Mouse (Mus musculus): ENCODE results near the gene Sh3bp5l.
A peak's percentile ranks its signal among the peaks of the same experiment; 100 is the strongest.
"Not testable (repeated sequence)": the region's sequence is repeated elsewhere in the genome, so short reads cannot be mapped to it uniquely, and the experiment has no call there.

Gene Sh3bp5l

GRCm38 (mm10) chr11:58322824-58323569 is 7.5 kb upstream of the Sh3bp5l start:
- DNase-seq (ENCODE audit: low spot score) = peak; percentile 96

- DNase-seq (ENCODE audit: low spot score) = no peak
These were observed 6.8 kb upstream of the Sh3bp5l start for GRCm38 (mm10) chr11:58323570-58324340.

DNA sequence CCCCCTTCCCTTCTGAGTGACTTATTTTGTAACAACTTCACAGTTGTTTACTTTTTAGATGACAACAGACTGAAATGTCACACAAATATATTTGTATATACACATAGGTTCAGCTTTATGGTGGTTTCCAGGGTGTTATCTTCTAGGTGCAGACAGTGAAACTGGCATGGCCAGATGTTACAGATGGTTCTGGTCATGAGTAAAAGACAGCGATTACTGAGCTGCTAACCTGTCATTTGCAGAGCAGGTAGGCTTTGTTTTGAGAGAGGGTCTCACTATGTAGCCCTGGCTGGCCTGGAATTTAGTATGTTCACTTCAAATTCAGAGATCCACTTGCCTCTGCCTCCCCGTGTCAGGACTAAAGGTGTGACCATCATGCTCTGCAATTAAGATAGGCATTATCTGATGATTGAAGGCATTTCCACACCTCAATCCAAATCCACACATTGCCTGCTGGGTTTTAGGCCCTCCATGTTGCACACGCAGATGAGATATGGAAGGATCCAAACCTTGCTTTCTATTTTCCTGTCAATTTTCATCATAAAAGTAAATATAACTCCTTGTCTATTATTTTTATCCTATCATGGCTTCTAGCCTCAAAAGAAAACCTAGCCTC is 5.8 kb upstream of the Sh3bp5l start:
- no peak for DNase-seq (ENCODE audit: low spot score)

GRCm38 (mm10) chr11:58326781-58327180 is 3.7 kb upstream of the Sh3bp5l start:
- DNase-seq (ENCODE audit: low spot score) = no peak

DNA sequence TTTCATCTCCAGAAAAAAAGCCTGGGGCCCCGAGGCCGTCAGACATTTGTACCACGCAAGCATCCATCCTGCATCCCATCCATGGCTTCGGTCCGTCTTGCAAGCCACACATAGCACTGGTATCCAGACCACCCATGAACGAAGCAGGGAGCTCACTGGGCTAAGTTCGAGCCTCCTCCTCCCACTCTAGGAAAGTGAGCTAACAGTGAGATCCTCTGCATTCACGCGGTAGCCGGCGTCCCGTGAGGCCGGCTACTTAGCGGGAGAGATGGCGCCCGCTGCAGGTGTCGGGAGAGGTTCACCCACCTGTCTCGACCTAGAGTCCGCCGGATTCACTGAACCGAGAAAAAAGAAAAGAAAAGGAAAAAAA is 633 bp upstream of the Sh3bp5l start:
- no peak for DNase-seq (ENCODE audit: low spot score)

DNA sequence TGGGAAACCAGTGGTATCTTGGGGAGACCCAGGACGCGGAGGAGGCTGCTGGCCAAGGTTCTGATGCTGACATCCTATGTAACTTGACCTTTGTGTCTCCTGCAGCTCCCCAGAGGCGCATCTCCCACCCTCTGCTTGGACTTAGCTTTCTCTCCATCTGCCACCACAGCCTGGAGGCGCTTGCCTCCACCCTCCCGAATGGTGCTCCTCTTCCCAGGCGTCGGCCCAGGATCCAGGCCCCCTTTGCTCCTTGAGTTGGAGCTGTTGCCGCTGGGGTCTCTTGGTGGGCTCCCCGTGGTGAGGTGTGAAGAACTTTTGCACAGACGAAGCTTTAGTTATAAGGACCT is 598 bp downstream of the Sh3bp5l start:
- DNase-seq (ENCODE audit: low spot score) = no peak

GRCm38 (mm10) chr11:58331546-58331945 is 1.0 kb downstream of the Sh3bp5l start:
- DNase-seq (ENCODE audit: low spot score) = no peak

- no peak for DNase-seq (ENCODE audit: low spot score)
These were observed 4.2 kb downstream of the Sh3bp5l start for GRCm38 (mm10) chr11:58334746-58335145.

DNA sequence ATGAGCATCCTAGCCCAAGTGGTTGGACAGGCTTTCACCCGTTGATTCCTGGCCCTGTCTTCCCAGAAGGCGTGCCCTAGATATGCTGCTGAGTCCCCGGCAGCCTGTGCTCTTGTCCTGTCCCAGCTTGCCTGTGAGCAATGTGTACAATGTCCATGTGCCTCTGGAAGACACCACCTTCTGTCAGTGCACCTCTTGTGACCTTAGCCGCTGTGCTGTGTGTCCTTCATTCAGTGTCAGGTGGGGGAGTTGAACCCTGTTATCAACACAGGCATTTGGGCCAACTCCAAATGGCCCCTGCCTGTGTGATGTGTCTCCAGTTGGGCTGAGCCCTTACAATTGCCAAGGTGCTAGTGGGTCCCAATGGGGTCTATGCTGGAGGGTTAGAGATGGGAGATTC is 16.2 kb downstream of the Sh3bp5l start:
- DNase-seq (ENCODE audit: low spot score) = no peak

DNA sequence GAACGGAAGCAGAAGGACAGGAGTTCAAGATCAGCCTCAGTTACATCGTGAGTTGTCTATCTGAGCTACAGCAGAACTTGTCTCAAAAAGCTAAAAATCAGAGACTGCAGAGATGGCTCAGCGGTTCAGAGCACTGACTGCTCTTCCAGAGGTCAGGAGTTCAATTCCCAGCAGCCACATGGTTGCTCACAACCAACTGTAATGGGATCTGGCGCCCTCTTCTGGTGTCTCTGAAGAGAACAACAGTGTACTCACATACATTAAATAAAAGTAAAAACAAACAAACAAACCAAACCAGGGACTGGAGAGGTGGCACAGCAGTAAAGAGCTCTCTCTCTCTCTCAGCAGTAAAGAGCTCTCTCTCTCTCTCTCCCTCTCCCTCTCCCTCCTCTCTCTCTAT is 20.1 kb downstream of the Sh3bp5l start:
- DNase-seq (ENCODE audit: low spot score) = peak; percentile 4

DNA sequence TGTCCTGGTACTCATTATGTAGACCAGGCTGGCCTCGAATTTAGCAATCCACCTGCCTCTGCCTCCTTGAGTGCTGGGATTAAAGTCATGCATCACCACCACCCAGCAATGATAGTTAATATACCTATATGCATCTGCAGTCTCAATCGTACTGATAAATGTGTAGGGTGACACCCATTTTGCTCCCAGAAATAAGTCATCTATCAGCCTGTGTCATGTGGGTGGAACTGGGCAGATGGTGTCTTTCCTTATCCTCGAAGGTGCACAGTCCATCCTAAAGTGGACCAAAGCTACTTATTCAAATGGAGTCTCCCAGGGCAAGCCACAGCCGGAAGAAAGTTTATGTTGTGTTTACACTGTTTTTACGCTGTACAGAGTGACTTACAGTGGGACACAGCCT is 20.7 kb downstream of the Sh3bp5l start:
- DNase-seq (ENCODE audit: low spot score) = no peak

- peak; percentile 41 for DNase-seq (ENCODE audit: low spot score)
These were observed 22.4 kb downstream of the Sh3bp5l start for GRCm38 (mm10) chr11:58352681-58353548.

DNA sequence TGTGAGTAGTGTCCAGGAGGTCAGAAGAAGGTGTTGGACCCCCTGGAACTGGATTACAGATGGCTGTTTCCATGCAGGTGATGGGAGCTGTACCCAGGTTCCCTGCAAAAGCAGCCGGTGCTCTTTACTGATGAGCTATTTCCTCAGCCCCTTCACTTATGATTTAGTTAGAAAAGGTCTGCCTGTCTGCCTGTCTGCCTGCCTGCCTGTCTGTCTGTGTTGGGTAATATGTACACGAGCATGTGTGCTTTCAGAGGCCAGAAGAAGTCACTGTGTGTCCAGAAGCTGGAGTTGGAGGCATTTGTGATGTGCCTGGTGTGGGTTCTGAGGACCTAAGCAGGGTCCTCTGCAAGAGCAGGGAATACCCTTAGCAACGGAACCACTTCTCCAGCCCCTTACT is 23.2 kb downstream of the Sh3bp5l start:
- no peak for DNase-seq (ENCODE audit: low spot score)

GRCm38 (mm10) chr11:58354476-58354875 is 24.0 kb downstream of the Sh3bp5l start:
- no peak for DNase-seq (ENCODE audit: low spot score)

GRCm38 (mm10) chr11:58354927-58355326 is 24.4 kb downstream of the Sh3bp5l start:
- DNase-seq (ENCODE audit: low spot score) = no peak

DNA sequence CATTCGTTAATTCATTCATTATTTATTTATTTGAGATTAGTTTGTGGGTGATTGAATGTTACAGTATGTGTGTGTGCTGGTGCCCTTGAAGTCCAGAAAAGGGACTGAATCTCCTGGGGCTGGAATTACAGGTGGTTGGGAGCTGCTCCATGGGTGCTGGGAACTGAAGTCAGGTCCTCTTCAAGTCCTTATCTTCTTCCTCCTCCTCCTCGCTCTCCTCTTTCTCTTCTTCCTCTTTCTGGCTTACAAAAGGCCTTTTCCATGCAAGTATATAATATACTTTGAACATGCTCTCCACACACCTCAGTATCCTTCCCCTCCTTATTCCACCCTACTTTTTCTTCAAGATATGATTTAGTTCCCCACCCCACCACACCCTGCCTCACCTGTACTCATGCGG is 26.5 kb downstream of the Sh3bp5l start:
- no peak for DNase-seq (ENCODE audit: low spot score)

- DNase-seq (ENCODE audit: low spot score) = no peak
These were observed 27.5 kb downstream of the Sh3bp5l start for GRCm38 (mm10) chr11:58357844-58358534.

DNA sequence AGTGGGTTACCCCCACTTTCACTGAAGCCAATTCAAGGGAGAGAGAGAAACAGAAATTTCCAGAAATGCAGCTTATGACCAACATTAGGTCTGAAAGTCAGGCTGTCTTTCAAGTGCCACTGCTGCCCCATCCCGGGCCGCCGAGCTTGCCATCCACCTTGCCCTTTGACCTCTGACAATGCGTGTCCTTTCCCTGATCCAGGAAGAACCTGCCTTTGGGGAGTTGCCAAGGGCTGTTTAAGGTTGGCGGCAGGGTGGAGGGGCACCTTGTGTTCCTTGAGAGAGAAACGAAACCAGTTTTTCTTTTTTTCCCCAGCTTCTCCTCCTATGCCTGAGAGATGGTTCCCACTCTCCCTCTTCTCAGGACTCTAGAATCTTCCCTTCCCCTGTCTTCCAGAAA is 32.0 kb downstream of the Sh3bp5l start:
- DNase-seq (ENCODE audit: low spot score) = not testable (repeated sequence)

DNA sequence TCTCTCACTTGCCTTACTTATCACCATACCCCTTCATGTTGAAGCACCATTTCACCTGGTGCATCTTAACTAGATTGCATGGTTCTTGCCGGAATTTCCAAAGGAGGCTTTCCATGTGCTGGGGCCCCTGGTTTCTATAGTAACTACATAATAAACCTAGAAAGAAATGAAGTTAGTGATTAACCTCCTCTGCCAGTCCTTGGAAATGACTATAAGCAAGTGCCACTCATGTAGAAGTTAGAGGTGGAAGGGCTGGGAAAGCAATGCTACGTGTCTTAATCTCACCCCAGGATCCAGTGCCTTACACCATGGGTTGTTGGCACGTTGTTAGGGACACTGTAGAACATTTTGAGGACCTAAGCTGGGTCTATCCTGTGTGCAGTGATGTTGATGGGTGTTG is 33.9 kb downstream of the Sh3bp5l start:
- no peak for DNase-seq (ENCODE audit: low spot score)

- DNase-seq (ENCODE audit: low spot score) = not testable (repeated sequence)
These were observed 35.7 kb downstream of the Sh3bp5l start for GRCm38 (mm10) chr11:58366191-58366590.

- DNase-seq (ENCODE audit: low spot score) = no peak
These were observed 46.7 kb downstream of the Sh3bp5l start for GRCm38 (mm10) chr11:58377273-58377672.

- no peak for DNase-seq (ENCODE audit: low spot score)
These were observed 47.2 kb downstream of the Sh3bp5l start for GRCm38 (mm10) chr11:58377686-58378085.
